Mouse (Mus musculus) adrenal gland, postnatal 25 days (tissue): Measurements from ENCODE around the gene Cnn3. TPM values are rescaled to one million over a fixed set of nuclear protein-coding genes. Genes with fewer than 3 reads are reported as not detected.

Experiments
- DNase-seq: peaks from one replicate; pipeline ENCODE4 v3.0.0; 2021; ENCODE audit warnings: mixed read lengths
- long read RNA-seq: library from polyadenylated mRNA; stranded (forward); transcript quantifications from one replicate; pipeline ENCODE4 v2.0.0, GENCODE M21; 2021
- total RNA-seq: library from RNA; stranded (reverse); gene quantifications from 2 replicates; pipeline ENCODE4 v1.2.3, GENCODE M21; 2021

Cnn3 gene
- 220 and 297 TPM in 2 replicates for total RNA-seq
- long read RNA-seq, transcript Cnn3-201 (7 exons, 2,049 nt) = major isoform, 221 of 257 reads
- long read RNA-seq, transcript Cnn3-202 (4 exons, 1,053 nt) = minor isoform, 6 of 257 reads
- long read RNA-seq, transcript Cnn3-204 (6 exons, 836 nt) = minor isoform, 12 of 257 reads
- long read RNA-seq, partial matches to known transcripts = 4 of 257 reads
- long read RNA-seq, other reads (novel, unspliced or antisense) = 13 of 257 reads

- peak; percentile 97 for DNase-seq
These were observed at the start of gene Cnn3 for GRCm38 (mm10) chr3:121425861-121426620. Gene Cnn3 (plus strand): TSS chr3:121426497.

- DNase-seq = peak; percentile 42
These were observed 47.3 kb upstream of the Cnn3 start for GRCm38 (mm10) chr3:121378708-121379612.

- no peak for DNase-seq
These were observed 46.6 kb upstream of the Cnn3 start for GRCm38 (mm10) chr3:121379699-121380098.

- DNase-seq = no peak
These were observed 38.8 kb upstream of the Cnn3 start for GRCm38 (mm10) chr3:121387471-121388009.

- no peak for DNase-seq
These were observed 36.9 kb upstream of the Cnn3 start for GRCm38 (mm10) chr3:121389366-121389765.

GRCm38 (mm10) chr3:121389860-121390530 is 36.3 kb upstream of the Cnn3 start:
- DNase-seq = peak; percentile 28

GRCm38 (mm10) chr3:121390724-121391123 is 35.6 kb upstream of the Cnn3 start:
- no peak for DNase-seq

- DNase-seq = no peak
These were observed 30.6 kb upstream of the Cnn3 start for GRCm38 (mm10) chr3:121395588-121396295.

- DNase-seq = no peak
These were observed 29.7 kb upstream of the Cnn3 start for GRCm38 (mm10) chr3:121396561-121396960.

GRCm38 (mm10) chr3:121397007-121397406 is 29.3 kb upstream of the Cnn3 start:
- DNase-seq = no peak

- DNase-seq = no peak
These were observed 24.9 kb upstream of the Cnn3 start for GRCm38 (mm10) chr3:121401384-121401783.

- DNase-seq = no peak
These were observed 24.2 kb upstream of the Cnn3 start for GRCm38 (mm10) chr3:121402096-121402495.

- no peak for DNase-seq
These were observed 22.8 kb upstream of the Cnn3 start for GRCm38 (mm10) chr3:121403449-121403848.

- DNase-seq = no peak
These were observed 21.2 kb upstream of the Cnn3 start for GRCm38 (mm10) chr3:121405101-121405500.

GRCm38 (mm10) chr3:121407417-121407816 is 18.9 kb upstream of the Cnn3 start:
- DNase-seq = no peak

GRCm38 (mm10) chr3:121408386-121408785 is 17.9 kb upstream of the Cnn3 start:
- DNase-seq = no peak

- DNase-seq = no peak
These were observed 14.8 kb upstream of the Cnn3 start for GRCm38 (mm10) chr3:121411450-121411849.

GRCm38 (mm10) chr3:121416171-121417154 is 9.8 kb upstream of the Cnn3 start:
- no peak for DNase-seq

- no peak for DNase-seq
These were observed 8.7 kb upstream of the Cnn3 start for GRCm38 (mm10) chr3:121417379-121418250.
